Mouse (Mus musculus) testis, adult 2 months (tissue): ENCODE data around the gene Nms.

Source experiments
- CTCF ChIP-seq: fragments of 200-500 bp; IDR thresholded peaks from 2 replicates; pipeline ENCODE4 v1.5.1; 2012; ENCODE audit warnings: low read depth, mild to moderate bottlenecking, inconsistent platforms, low read length, moderate library complexity; ENCODE audit not compliant: control insufficient read depth, insufficient read depth, insufficient replicate concordance
- POLR2A ChIP-seq: fragments of 200-500 bp; IDR thresholded peaks from 2 replicates; pipeline ENCODE4 v1.6.1; 2012; ENCODE audit warnings: low read depth, mild to moderate bottlenecking, inconsistent platforms, low read length, moderate library complexity; ENCODE audit not compliant: control insufficient read depth

DNA sequence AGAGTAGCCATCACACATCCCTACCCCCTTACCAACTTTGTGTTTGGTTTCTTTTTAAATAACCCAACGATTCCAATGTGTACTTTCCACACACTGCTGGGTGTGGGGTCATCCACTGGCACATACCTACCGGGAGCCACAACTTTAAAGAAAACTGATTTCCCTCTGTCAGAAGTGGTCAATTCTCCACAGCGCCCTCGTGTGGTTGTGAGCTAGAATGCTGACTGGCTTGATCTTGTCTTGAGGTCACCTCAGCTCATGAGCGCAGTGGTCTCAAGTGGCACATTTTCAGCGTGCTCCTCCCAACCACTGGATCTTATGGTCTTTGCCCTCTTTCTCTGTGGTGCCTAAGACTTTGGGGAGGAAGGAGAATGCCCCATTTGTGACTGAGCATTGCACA lies 2.2 kb upstream of the Nms start:
- TF ChIP-seq CTCF (peak; percentile 86), POLR2A (no peak)
